ENCODE assay signal across 8 mouse cellular contexts in the genomic region with DNA sequence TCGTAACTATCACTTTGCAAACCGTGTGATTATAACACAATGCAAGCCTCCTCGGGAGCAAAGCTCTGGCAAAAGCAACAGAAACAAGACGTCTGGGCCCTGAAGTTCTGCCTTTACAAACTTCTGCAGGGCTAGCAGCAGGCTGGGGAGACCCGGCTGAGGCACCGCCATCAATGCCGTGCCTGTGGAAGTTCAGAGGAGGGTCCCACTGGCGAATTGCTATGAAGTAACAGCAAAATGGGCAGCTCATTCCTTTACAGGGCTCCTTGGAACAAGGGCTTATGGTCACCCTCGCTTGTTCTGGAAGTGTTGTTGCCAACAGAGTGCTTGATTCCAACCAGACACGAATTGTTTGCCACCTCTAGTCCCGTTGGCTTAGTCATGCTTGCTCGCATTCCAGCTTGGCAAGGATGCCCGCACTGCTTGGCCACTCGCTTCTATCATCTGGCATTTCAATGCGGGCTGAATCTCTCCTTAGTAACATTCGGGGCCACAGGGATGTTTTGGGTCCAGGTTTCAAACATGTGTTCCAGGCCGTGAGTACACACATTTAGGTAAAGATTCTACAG. TPM values are rescaled to one million over a fixed set of nuclear protein-coding genes. Genes with fewer than 3 reads are reported as not detected.
DNase-seq lines count a peak whose midpoint lies in the region; ATAC-seq and TF ChIP-seq lines count a peak whose summit lies in the region.

No protein-coding gene starts in this region.

- no peak overlapping the region for H3K27ac ChIP-seq in liver, embryonic 11.5 days (ENCODE audit: low read depth, low read length)

- no peak overlapping the region for H3ac ChIP-seq in myocyte (ENCODE audit: control insufficient read depth, insufficient read length)

- DNase-seq in layer of hippocampus, adult 11-12 months (ENCODE audit: low spot score), result peak; percentile 54
- DNase-seq in layer of hippocampus, adult 9-10 months (ENCODE audit: low spot score), result no peak
- peak; percentile 73 for DNase-seq in cerebellum, adult 11 months
- DNase-seq in gastrocnemius, postnatal 14 days, result peak; percentile 46
- no peak for DNase-seq in urinary bladder, adult 18-20 months (ENCODE audit: low spot score in 2 of 2)
- no peak for DNase-seq in liver, embryonic 11.5 days (ENCODE audit: low spot score)

- ATAC-seq in liver, embryonic 11.5 days (replicated peaks; ENCODE audit: low FRiP score), result no peak
- no peak for ATAC-seq in CD4-positive, CD25-positive, alpha-beta regulatory T cell, adult 4 months

- TF ChIP-seq POLR2A in myocyte (IDR thresholded peaks at IDR 0.05; ENCODE audit: insufficient read length, low read depth), result no peak

- H3K36me3 ChIP-seq in myocyte (ENCODE audit: control insufficient read depth, insufficient read depth), result no peaks in the 10 kb centered on the region
- no peaks in the 10 kb centered on the region for H3K36me3 ChIP-seq in liver, embryonic 11.5 days (ENCODE audit: control insufficient read depth, insufficient read depth, low read length)

- no peak overlapping the region for H3K9ac ChIP-seq in liver, embryonic 11.5 days (ENCODE audit: low read depth, low read length)

- H3K79me2 ChIP-seq in myocyte (ENCODE audit: control insufficient read depth, insufficient read depth), result no peaks in the 10 kb centered on the region

- intact Hi-C loops in gastrocnemius, postnatal 14 days (cut with DNase I; ENCODE audit: low total_unique reads), result no loop called here

- peak overlapping the region; percentile 10 for H3K4me2 ChIP-seq in myocyte (ENCODE audit: low read depth)
- no peak overlapping the region for H3K4me2 ChIP-seq in liver, embryonic 11.5 days

- no peaks in the 10 kb centered on the region for H3K9me3 ChIP-seq in liver, embryonic 11.5 days (ENCODE audit: control insufficient read depth, low read length)

- no peak overlapping the region for H3K4me3 ChIP-seq in myocyte
- no peak overlapping the region for H3K4me3 ChIP-seq in liver, embryonic 11.5 days (ENCODE audit: low read depth, low read length)

- H3K4me1 ChIP-seq in liver, embryonic 11.5 days (replicated peaks; ENCODE audit: control insufficient read depth, insufficient read depth, low read length), result no peaks in the 10 kb centered on the region

- no peaks in the 10 kb centered on the region for H3K27me3 ChIP-seq in myocyte (ENCODE audit: control insufficient read depth, insufficient read depth, insufficient read length)
- H3K27me3 ChIP-seq in liver, embryonic 11.5 days (replicated peaks; ENCODE audit: control insufficient read depth, insufficient read depth, low read length), result no peaks in the 10 kb centered on the region

- 84% methylated on average over 17 of the region's 17 CpGs for WGBS in liver, embryonic 11.5 days

TF ChIP-seq in myocyte, 11 proteins besides CTCF, POLR2A, EP300 and RAD21:
- TF ChIP-seq SRF (IDR thresholded peaks at IDR 0.05; ENCODE audit: control insufficient read depth, insufficient read length, low read depth) (no peak), E2F4 (IDR thresholded peaks at IDR 0.05; ENCODE audit: insufficient read depth) (no peak), MAX (IDR thresholded peaks at IDR 0.05; ENCODE audit: low read depth) (no peak), TCF3 (IDR thresholded peaks at IDR 0.05; ENCODE audit: insufficient read length, low read depth) (no peak), CEBPB (IDR thresholded peaks at IDR 0.05; ENCODE audit: insufficient read depth, poor library complexity, severe bottlenecking) (no peak), USF1 (IDR thresholded peaks at IDR 0.05; ENCODE audit: low read depth) (no peak)

RNA-seq across cellular contexts. Expression of a gene that starts 29.8 kb away (rescaled TPM):
- 1 to 10 TPM in 1 of 2 experiments, under 1 TPM in 1; 0.86 to 1.3 TPM for total RNA-seq in gastrocnemius, postnatal 14 days (2021)
- polyA plus RNA-seq in myocyte (2012; fragmentation: generic; extraction: Trizol), result 8.3 TPM
- polyA plus RNA-seq in liver, embryonic 11.5 days (2014; fragmentation: Nextera tagmentation; extraction: Ambion mirVana), result 4.8 and 5.4 TPM in 2 replicates
- not detected for polyA plus RNA-seq in CD4-positive, CD25-positive, alpha-beta regulatory T cell, adult 4 months (2017; shearing (Covaris generic))

RNA-seq across cellular contexts. Expression of a gene that starts 29.9 kb away (rescaled TPM):
- total RNA-seq in gastrocnemius, postnatal 14 days (2021), result 10 to 100 TPM; 10.4 to 18.4 TPM
- 35.6 TPM for polyA plus RNA-seq in myocyte (2012; fragmentation: generic; extraction: Trizol)
- polyA plus RNA-seq in liver, embryonic 11.5 days (2014; fragmentation: Nextera tagmentation; extraction: Ambion mirVana), result 6.2 and 6.3 TPM in 2 replicates
- polyA plus RNA-seq in CD4-positive, CD25-positive, alpha-beta regulatory T cell, adult 4 months (2017; shearing (Covaris generic)), result under 1 TPM in 1 of 2 experiments, not detected in 1; 0.17 TPM

Comparison
In these comparisons a context has a peak if more than half of its experiments do, and no peak if none do; other contexts are left out.
1. DNase-seq: peak in layer of hippocampus, adult 11-12 months (single experiment), cerebellum, adult 11 months (single experiment) and gastrocnemius, postnatal 14 days (single experiment); none in layer of hippocampus, adult 9-10 months (single experiment), urinary bladder, adult 18-20 months (0 of 2) and liver, embryonic 11.5 days (single experiment).